Mouse (Mus musculus): ENCODE measurements around the gene Krt14.

DNA sequence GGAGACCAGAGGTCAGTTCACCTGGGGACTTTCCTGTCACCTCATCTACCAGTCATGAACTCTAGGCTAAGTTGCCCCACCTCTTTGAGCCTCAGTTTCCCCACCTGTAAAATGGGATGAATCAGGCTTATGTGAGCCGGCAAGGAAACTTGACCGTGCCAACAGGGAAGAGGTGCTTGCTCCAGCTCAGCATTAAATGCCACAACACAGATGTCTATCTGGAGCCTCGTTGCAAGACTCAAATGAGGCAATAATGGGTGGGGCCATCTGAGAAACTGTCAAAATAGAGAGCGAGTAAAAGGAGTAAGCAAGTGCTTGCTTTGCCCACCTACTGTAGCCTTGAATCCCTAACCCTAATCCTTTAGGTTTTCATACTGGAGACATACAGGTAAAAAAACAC is 12.0 kb upstream of the Krt14 start:
- no peak for TF ChIP-seq MAX (IDR thresholded peaks at IDR 0.05; ENCODE audit: low read depth)
- TF ChIP-seq E2F4 (IDR thresholded peaks at IDR 0.05; ENCODE audit: insufficient read depth), result no peak
- TF ChIP-seq POLR2A (IDR thresholded peaks at IDR 0.05; ENCODE audit: insufficient read length, low read depth), result no peak
- no peak for TF ChIP-seq POLR2AphosphoS2 (IDR thresholded peaks at IDR 0.05; ENCODE audit: insufficient read length, low read depth)
- no peak for TF ChIP-seq USF1 (IDR thresholded peaks at IDR 0.05; ENCODE audit: low read depth)
- no peak for TF ChIP-seq MYOG (IDR thresholded peaks at IDR 0.05; ENCODE audit: control insufficient read depth in 1 of 3, insufficient read depth in 1 of 3, insufficient read length in 2 of 3, low read depth in 2 of 3)
- TF ChIP-seq TCF12 (IDR thresholded peaks at IDR 0.05; ENCODE audit: insufficient read depth, poor library complexity, severe bottlenecking), result no peak
- no peak for TF ChIP-seq SRF (IDR thresholded peaks at IDR 0.05; ENCODE audit: control insufficient read depth, insufficient read length, low read depth)
- TF ChIP-seq MYOD1 (IDR thresholded peaks at IDR 0.05; ENCODE audit: control insufficient read depth in 1 of 3, insufficient read length in 2 of 3, low read depth in 2 of 3), result no peak
- no peak for TF ChIP-seq REST (IDR thresholded peaks at IDR 0.05; ENCODE audit: insufficient read depth, insufficient read length)
- no peak for TF ChIP-seq CEBPB (IDR thresholded peaks at IDR 0.05; ENCODE audit: insufficient read depth, poor library complexity, severe bottlenecking)
